7 mouse cellular contexts compared by ENCODE assay signal in the genomic region with DNA sequence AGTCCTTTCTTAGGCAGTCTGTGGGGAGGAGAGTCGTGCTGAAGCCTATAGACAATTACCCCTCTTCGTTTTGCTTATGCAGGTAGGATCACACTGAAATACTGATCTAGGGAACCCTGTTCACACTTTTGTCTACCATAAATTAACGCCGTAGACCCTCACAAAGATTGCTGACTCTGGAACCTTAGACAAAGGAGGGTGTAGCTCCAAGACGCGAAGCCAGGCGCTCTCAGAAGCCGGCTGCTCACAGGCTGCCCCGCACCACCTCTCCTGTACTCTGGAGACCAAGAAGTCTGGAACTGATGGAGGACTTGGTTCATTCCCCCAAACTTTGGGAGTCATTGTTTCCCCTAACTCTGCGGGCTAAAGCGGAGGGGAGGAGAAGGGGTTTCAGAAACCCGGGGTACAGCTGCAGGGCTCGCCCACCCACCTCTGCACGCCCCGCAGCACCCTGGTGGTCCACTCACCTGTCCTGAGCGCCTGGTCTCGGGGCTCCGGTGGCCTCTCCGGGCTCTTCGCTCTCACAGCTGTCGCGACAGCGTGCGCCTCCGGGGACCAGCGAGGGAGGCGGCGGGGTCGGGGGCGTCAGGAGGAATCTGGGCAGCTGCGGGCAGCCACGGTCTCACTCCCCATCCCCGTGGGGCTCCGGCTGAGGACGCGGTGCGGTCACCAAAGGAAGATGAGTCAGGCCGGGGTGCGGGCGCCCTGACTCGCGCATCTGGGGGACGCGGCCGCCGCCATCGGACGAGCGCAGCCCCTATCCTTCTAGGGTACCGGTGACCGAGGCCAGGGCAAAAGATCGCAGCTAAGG. TPM values are rescaled to one million over a fixed set of nuclear protein-coding genes. Genes with fewer than 3 reads are reported as not detected.
DNase-seq lines count a peak whose midpoint lies in the region; ATAC-seq lines count a peak whose summit lies in the region.

Gene Gm9767 (plus strand): TSS at position 585 of the 811 bp plus-strand sequence.

- peak within 1 kb of the TSS; percentile 39 for H3K9ac ChIP-seq in heart, embryonic 15.5 days
- H3K9ac ChIP-seq in limb, embryonic 13.5 days, result peak within 1 kb of the TSS; percentile 76
- H3K9ac ChIP-seq in neural tube, embryonic 14.5 days (replicated peaks; ENCODE audit: low read depth, low read length), result peak within 1 kb of the TSS; percentile 90

- 3% methylated on average over 52 of the region's 52 CpGs for WGBS in heart, embryonic 15.5 days
- 1% methylated on average over 52 of the region's 52 CpGs for WGBS in limb, embryonic 13.5 days
- 1% methylated on average over 52 of the region's 52 CpGs for WGBS in neural tube, embryonic 14.5 days

- ATAC-seq in megakaryocyte, adult 5-6 weeks (ENCODE audit: poor library complexity, severe bottlenecking), result no peak
- ATAC-seq in heart, embryonic 15.5 days (replicated peaks; ENCODE audit: insufficient number of reproducible peaks, insufficient read depth, low FRiP score, low read depth), result no peak
- ATAC-seq in limb, embryonic 13.5 days (ENCODE audit: low FRiP score, low read depth), result peak; percentile 68
- peak; percentile 68 for ATAC-seq in neural tube, embryonic 14.5 days (ENCODE audit: low read depth)
- ATAC-seq in megakaryocyte progenitor cell, adult 5-6 weeks (replicated peaks; ENCODE audit: poor library complexity), result no peak

- H3K4me1 ChIP-seq in megakaryocyte, embryonic 14.5 days, result peaks cover 7% of the 10 kb centered on the region; the same call in 1 of the 2 replicates
- H3K4me1 ChIP-seq in heart, embryonic 15.5 days (replicated peaks), result peaks cover 12% of the 10 kb centered on the region
- 0 out of 2 replicates have a peak, but pooled peaks cover 3% of the 10 kb centered on the region for H3K4me1 ChIP-seq in limb, embryonic 13.5 days
- H3K4me1 ChIP-seq in neural tube, embryonic 14.5 days (ENCODE audit: control insufficient read depth, insufficient read depth, low read length), result peaks cover 7% of the 10 kb centered on the region; the same call in 1 of the 2 replicates

- H3K27me3 ChIP-seq in megakaryocyte, embryonic 14.5 days (replicated peaks), result peaks cover 17% of the 10 kb centered on the region
- peaks cover 36% of the 10 kb centered on the region for H3K27me3 ChIP-seq in heart, embryonic 15.5 days
- H3K27me3 ChIP-seq in limb, embryonic 13.5 days, result peaks cover 22% of the 10 kb centered on the region
- H3K27me3 ChIP-seq in neural tube, embryonic 14.5 days (ENCODE audit: control insufficient read depth, insufficient read depth, low read length), result no peaks in the 10 kb centered on the region

- DNase-seq in embryo, embryonic 11 days, result peak; percentile 41

- peak within 1 kb of the TSS; percentile 89 for H3K4me2 ChIP-seq in heart, embryonic 15.5 days
- peak within 1 kb of the TSS; percentile 95 for H3K4me2 ChIP-seq in limb, embryonic 13.5 days (replicated peaks)
- H3K4me2 ChIP-seq in neural tube, embryonic 14.5 days (ENCODE audit: low read depth, low read length), result peak within 1 kb of the TSS; percentile 78

- peak within 1 kb of the TSS; percentile 71 for H3K4me3 ChIP-seq in megakaryocyte, embryonic 14.5 days (replicated peaks)
- H3K4me3 ChIP-seq in heart, embryonic 15.5 days, result peak within 1 kb of the TSS; percentile 55
- peak within 1 kb of the TSS; percentile 69 for H3K4me3 ChIP-seq in limb, embryonic 13.5 days
- H3K4me3 ChIP-seq in neural tube, embryonic 14.5 days (ENCODE audit: low read depth, low read length), result peak within 1 kb of the TSS; percentile 80

- H3K36me3 ChIP-seq in megakaryocyte, embryonic 14.5 days (replicated peaks; ENCODE audit: low read length), result no peaks in the 10 kb centered on the region
- H3K36me3 ChIP-seq in heart, embryonic 15.5 days, result no peaks in the 10 kb centered on the region
- no peaks in the 10 kb centered on the region for H3K36me3 ChIP-seq in limb, embryonic 13.5 days
- H3K36me3 ChIP-seq in neural tube, embryonic 14.5 days (ENCODE audit: control insufficient read depth, insufficient read depth, low read length), result no peaks in the 10 kb centered on the region

- H3K9me3 ChIP-seq in megakaryocyte, embryonic 14.5 days, result 0 out of 2 replicates have a peak, but pooled peaks cover 11% of the 10 kb centered on the region
- H3K9me3 ChIP-seq in heart, embryonic 15.5 days (replicated peaks), result no peaks in the 10 kb centered on the region
- H3K9me3 ChIP-seq in limb, embryonic 13.5 days, result no peaks in the 10 kb centered on the region
- no peaks in the 10 kb centered on the region for H3K9me3 ChIP-seq in neural tube, embryonic 14.5 days (ENCODE audit: control insufficient read depth, low read length)

- no peak within 1 kb of the TSS for H3K27ac ChIP-seq in heart, embryonic 15.5 days
- no peak within 1 kb of the TSS for H3K27ac ChIP-seq in limb, embryonic 13.5 days
- H3K27ac ChIP-seq in neural tube, embryonic 14.5 days (ENCODE audit: low read depth, low read length), result peak within 1 kb of the TSS; percentile 66

RNA-seq across cellular contexts. Expression of gene Gm9767, which starts in this region (rescaled TPM):
- polyA plus RNA-seq in megakaryocyte, embryonic 14.5 days (2012; ENCODE audit: insufficient read depth, low replicate concordance), result not detected in 2 replicates
- not detected in 2 replicates for total RNA-seq in megakaryocyte, adult 5-6 weeks (2015)
- not detected in 2 replicates for total RNA-seq in megakaryocyte, adult 5-6 weeks (2017)
- polyA plus RNA-seq in heart, embryonic 15.5 days (2015; fragmentation: Nextera tagmentation; extraction: Ambion mirVana), result 0.39 TPM in 1 of 2 replicates, not detected in the other
- 0.55 and 1.4 TPM in 2 replicates for polyA plus RNA-seq in limb, embryonic 13.5 days (2015; fragmentation: Nextera tagmentation; extraction: Ambion mirVana)
- polyA plus RNA-seq in neural tube, embryonic 14.5 days (2014; fragmentation: Nextera tagmentation; extraction: Ambion mirVana), result 0.81 and 1.4 TPM in 2 replicates
- not detected in 2 replicates for total RNA-seq in megakaryocyte progenitor cell, adult 5-6 weeks (2015)
- not detected in 2 replicates for total RNA-seq in megakaryocyte progenitor cell, adult 5-6 weeks (2017)

Comparison
In these comparisons a context has a peak if more than half of its experiments do, and no peak if none do; other contexts are left out.
1. ATAC-seq: peak in limb, embryonic 13.5 days (single experiment) and neural tube, embryonic 14.5 days (single experiment); none in megakaryocyte, adult 5-6 weeks (single experiment), heart, embryonic 15.5 days (single experiment) and megakaryocyte progenitor cell, adult 5-6 weeks (single experiment).
2. H3K9ac ChIP-seq: peak in every context shown above with its lines; median percentile 90 in neural tube, embryonic 14.5 days; 76 in limb, embryonic 13.5 days; 39 in heart, embryonic 15.5 days.
3. Peak in every context shown above with its lines, with median percentiles within 50 percentile points of each other: H3K4me3 ChIP-seq and H3K4me2 ChIP-seq.